Mouse (Mus musculus) cortical plate, adult 2 months (tissue): Measurements from ENCODE around the gene Slc16a10. TPM values are rescaled to one million over a fixed set of nuclear protein-coding genes. Genes with fewer than 3 reads are reported as not detected.
A peak's percentile ranks its signal among the peaks of the same experiment; 100 is the strongest.

Experiments
- H3K27ac ChIP-seq: fragments of 200-500 bp; 2 replicates; pipeline ENCODE4 v1.5.1; 2012; ENCODE audit warnings: low read length, control low read depth, inconsistent platforms; ENCODE audit not compliant: insufficient read depth
- H3K4me1 ChIP-seq: fragments of 200-500 bp; 2 replicates; pipeline ENCODE4 v1.6.1; 2011; ENCODE audit warnings: low read length; ENCODE audit not compliant: control insufficient read depth, insufficient read depth
- H3K4me3 ChIP-seq: fragments of 200-500 bp; 2 replicates; pipeline ENCODE4 v1.5.1; 2011; ENCODE audit warnings: mild to moderate bottlenecking, low read length, control low read depth; ENCODE audit not compliant: insufficient read depth
- CTCF ChIP-seq: fragments of 200-500 bp; IDR thresholded peaks from 2 replicates; pipeline ENCODE4 v1.5.1; 2011; ENCODE audit warnings: mild to moderate bottlenecking, control low read depth, low read length; ENCODE audit not compliant: insufficient read depth; ENCODE audit errors: extremely low read depth
- POLR2A ChIP-seq: fragments of 200-500 bp; IDR thresholded peaks from 2 replicates; pipeline ENCODE4 v1.6.1; 2011; ENCODE audit warnings: mild to moderate bottlenecking, low read length, control low read depth; ENCODE audit not compliant: insufficient read depth; ENCODE audit errors: extremely low read depth
- polyA plus RNA-seq: library from polyadenylated mRNA; depleted of rRNA; stranded (reverse); fragments of >200 nt; gene quantifications from 2 replicates; pipeline ENCODE4 v1.2.3, GENCODE M21; 2012

Gene Slc16a10
- polyA plus RNA-seq, 1 experiment, result 3.0 TPM

GRCm38 (mm10) chr10:40102986-40103385, 39.1 kb downstream of the Slc16a10 start:
- TF ChIP-seq CTCF (no peak), POLR2A (no peak)
- Histone ChIP-seq H3K27ac (no peak overlapping the region), H3K4me3 (no peak overlapping the region), H3K4me1 (peaks cover 7% of the 10 kb centered on the region; the same call in 1 of the 2 replicates)

GRCm38 (mm10) chr10:40102166-40102565, 39.9 kb downstream of the Slc16a10 start:
- TF ChIP-seq POLR2A (no peak), CTCF (no peak)

GRCm38 (mm10) chr10:40098441-40098840, 43.6 kb downstream of the Slc16a10 start:
- TF ChIP-seq CTCF (no peak), POLR2A (no peak)
- peaks cover 3% of the 10 kb centered on the region; the same call in 1 of the 2 replicates for H3K4me1 ChIP-seq
- no peak overlapping the region for H3K4me3 ChIP-seq
- H3K27ac ChIP-seq, result peak overlapping the region; percentile 80

More at GRCm38 (mm10) chr10:40102166-40102565, 39.9 kb downstream of the Slc16a10 start:
- H3K4me1 ChIP-seq, result peaks cover 3% of the 10 kb centered on the region; the same call in 1 of the 2 replicates
- H3K27ac ChIP-seq, result no peak overlapping the region
- H3K4me3 ChIP-seq, result no peak overlapping the region

GRCm38 (mm10) chr10:40097519-40097918, 44.5 kb downstream of the Slc16a10 start:
- TF ChIP-seq POLR2A (no peak), CTCF (no peak)
- Histone ChIP-seq H3K4me3 (no peak overlapping the region), H3K4me1 (peaks cover 3% of the 10 kb centered on the region; the same call in 1 of the 2 replicates), H3K27ac (no peak overlapping the region)

DNA sequence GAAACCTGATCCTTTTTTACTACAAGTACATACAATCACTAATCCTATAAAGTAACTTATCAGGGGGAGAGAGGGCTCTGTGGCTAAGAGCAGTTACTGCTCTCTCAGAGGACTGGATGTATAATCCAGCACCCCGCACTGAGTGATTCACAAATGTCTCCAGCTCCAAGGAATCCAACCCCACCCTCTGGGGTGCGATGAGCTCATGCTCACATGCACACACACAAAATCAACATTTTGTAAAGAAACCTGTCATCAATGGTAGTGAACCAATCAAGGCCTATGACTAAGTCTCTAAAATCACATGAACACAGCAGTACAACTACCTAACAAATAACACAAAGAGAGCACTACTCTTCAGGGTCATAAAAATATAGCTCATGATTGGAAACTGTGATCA, 47.3 kb downstream of the Slc16a10 start:
- no peak overlapping the region for H3K27ac ChIP-seq
- no peak overlapping the region for H3K4me3 ChIP-seq
- peaks cover 3% of the 10 kb centered on the region; the same call in 1 of the 2 replicates for H3K4me1 ChIP-seq
- no peak for TF ChIP-seq CTCF
- TF ChIP-seq POLR2A, result no peak

DNA sequence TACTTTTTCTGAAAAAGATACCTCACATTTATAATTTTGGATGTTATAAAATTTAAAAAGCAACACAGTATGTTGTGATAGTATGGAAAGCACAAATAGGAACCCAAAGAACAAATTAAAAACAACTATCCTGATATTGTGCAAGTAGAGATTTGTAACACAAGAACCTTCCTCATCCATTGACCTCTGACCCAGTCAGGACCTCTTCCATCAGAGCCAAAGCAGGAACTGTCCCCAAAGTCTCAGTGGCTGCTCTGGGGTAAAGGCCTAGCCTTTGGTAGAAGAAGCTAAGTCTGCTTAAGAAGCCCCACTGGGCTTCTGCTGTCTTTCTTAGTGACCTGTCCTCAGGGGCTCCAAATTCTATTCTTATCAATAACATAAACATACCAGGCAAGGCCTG, 48.5 kb downstream of the Slc16a10 start:
- Histone ChIP-seq H3K4me1 (no peaks in the 10 kb centered on the region), H3K27ac (no peak overlapping the region), H3K4me3 (no peak overlapping the region)
- TF ChIP-seq POLR2A (no peak), CTCF (no peak)

DNA sequence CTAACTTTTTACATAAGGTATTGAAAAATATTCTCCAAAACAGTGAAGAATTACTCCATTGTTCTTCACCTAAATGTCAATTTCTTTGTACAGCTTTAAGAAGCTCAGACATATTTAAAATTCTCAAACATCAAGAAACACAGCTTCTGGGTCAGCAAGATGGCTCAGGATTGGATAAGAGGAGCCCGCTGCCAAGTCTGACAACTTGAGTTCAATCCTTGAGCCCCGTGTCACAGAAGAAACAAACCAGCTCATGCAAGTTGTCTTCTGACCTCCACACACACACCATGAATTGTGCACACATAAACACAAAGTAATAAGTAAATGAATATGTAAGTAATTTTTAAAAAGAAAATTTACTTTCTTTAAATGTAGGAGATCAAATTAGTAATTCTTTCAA, 50.6 kb downstream of the Slc16a10 start:
- no peaks in the 10 kb centered on the region for H3K4me1 ChIP-seq
- TF ChIP-seq POLR2A (no peak), CTCF (no peak)
- no peak overlapping the region for H3K27ac ChIP-seq
- H3K4me3 ChIP-seq, result no peak overlapping the region

DNA sequence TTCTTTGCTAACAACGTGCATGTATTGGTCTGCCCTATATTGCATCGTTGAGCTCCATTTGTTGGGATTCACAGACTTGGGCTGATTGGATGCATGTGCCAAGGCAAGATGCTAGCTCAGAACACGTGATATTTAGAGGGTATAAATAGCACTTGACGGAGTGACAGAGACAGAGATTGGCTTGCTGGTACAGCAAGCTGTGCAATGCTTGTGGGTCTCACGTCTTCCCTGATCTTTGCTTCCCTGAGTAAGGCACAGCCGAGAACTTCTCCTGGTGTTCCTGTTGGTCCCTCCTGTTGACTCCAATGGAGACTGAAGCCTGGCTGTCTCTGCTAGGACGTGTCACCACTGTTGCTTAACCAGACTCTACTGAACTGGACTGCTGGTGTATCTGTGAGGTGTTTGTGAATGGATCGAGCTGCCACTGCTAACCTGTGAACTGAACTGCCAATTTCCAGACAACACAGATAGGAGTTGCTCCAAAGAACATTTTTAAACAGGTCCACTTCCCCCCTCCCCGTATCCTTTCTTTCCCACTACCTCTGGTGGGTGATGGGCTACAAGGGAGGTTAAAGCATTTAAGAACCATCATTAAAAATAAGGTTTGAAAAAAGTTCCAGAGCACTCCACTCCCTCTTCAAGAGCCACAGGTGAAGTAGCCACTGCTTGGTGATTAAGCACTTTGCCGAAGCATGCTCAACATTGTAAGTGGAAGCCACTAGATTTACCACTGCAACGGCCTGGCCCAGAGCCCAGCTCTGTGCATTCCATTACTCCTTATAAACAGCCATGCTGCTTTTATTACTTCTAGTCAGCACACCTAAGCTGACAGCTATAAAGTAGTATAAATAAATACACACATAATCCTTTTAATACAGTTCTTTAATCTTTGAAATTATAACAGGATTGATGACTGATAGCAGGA, 51.3 kb downstream of the Slc16a10 start:
- Histone ChIP-seq H3K4me3 (no peak overlapping the region), H3K4me1 (peaks cover 2% of the 10 kb centered on the region; the same call in 1 of the 2 replicates), H3K27ac (no peak overlapping the region)
- TF ChIP-seq CTCF, result no peak
- no peak for TF ChIP-seq POLR2A

DNA sequence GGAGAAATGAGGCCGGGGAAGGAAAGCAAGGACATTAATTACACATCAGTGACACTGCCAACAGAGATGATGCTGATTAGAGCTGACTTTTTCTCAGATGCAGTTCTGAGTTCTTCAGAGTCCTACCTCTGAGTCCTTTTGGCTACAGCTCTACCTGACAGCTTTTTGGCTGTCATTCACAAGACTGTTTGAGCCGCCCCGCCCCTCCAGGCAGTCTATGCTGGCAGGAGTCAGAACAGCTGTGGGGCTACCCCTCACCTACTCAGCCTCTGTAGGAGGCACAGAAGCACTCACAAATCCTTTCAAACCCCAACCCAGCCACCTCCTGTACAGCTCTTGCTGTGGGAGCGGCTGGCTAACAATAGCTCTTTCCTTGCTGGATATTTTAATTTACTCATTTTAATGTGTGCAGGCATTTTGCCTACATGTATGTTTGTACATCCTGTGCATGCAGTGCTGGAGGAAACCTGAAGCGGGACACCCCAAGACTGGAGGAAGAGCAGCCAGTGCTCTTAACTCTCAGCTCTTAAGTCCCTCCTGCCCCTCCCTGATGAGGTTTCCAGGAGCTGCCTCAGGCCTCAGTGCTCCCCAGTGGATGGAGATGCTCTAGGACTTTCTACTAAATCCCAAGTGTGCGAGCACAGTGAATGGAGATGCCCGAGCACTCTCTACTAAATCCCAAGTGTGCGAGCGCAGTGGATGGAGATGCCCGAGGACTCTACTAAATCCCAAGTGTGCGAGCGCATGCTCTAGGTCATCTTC, 57.5 kb downstream of the Slc16a10 start:
- H3K27ac ChIP-seq, result no peak overlapping the region
- no peak for TF ChIP-seq CTCF
- TF ChIP-seq POLR2A, result no peak

More for the DNA sequence above, 57.5 kb downstream of the Slc16a10 start:
- peaks cover 5% of the 10 kb centered on the region; the same call in 1 of the 2 replicates for H3K4me1 ChIP-seq
- no peak overlapping the region for H3K4me3 ChIP-seq
